Mouse (Mus musculus): Measurements from ENCODE around the gene Lpcat3.

- TF ChIP-seq CTCF (conservative IDR thresholded peaks at IDR 0.05; ENCODE audit: insufficient read depth, insufficient read length, low read depth, low read length) (no peak), POLR2A (IDR thresholded peaks at IDR 0.05; ENCODE audit: low read depth, low read length) (no peak)
Observed at GRCm38 (mm10) chr6:124658067-124658466, 4.8 kb upstream of the Lpcat3 start.

All from kidney, adult 2 months (tissue).